Mouse (Mus musculus): ENCODE results near the gene Ttll6.
"Not testable (repeated sequence)": the region's sequence is repeated elsewhere in the genome, so short reads cannot be mapped to it uniquely, and the experiment has no call there.

Gene Ttll6

DNA sequence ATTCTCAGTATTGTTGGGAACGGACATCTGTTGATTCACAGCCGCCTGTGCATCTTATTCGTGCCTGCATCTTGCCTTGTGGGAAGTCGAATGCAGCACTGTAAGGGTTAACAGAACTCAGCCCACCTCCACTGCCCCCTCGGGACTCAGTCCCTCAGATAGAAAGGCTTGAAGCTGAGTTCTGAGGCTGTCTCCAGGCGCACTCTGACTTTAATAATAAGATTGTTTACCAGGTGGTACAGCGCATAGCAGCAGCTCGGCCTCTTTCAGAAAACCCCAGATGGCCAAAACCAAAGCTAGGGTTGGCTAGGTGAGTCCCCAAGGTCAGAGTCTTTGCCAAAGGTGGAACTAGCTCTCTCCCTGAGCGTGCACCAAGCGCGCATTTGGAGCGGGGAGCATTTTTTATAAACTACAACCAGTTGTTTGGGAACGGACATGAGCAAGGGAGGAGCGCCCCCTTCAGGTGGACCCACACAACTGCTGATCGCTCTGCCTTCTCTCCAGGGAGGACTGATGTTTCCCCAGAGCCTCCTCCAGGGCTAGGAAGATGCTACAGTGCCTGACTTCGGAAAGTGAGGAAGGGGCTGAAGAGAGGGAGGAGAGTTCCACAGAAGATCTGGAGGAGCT, at the start of gene Ttll6:
TSS of gene Ttll6 (plus strand) at position 548 of the 627 bp plus-strand sequence.
- Histone ChIP-seq H3K27me3 (ENCODE audit: control insufficient read depth, insufficient read depth, low read length, poor library complexity, severe bottlenecking) (no peaks in the 10 kb centered on the region), H3K36me3 (ENCODE audit: control insufficient read depth, insufficient read depth, low read length, poor library complexity, severe bottlenecking) (no peaks in the 10 kb centered on the region)
- peak; percentile 45 for DNase-seq (ENCODE audit: low read depth, low spot score)

- no peaks in the 10 kb centered on the region for H3K36me3 ChIP-seq (ENCODE audit: control insufficient read depth, insufficient read depth, low read length, poor library complexity, severe bottlenecking)
- no peak for DNase-seq (ENCODE audit: low read depth, low spot score)
Observed at GRCm38 (mm10) chr11:96087981-96088380, 45.6 kb upstream of the Ttll6 start.

DNA sequence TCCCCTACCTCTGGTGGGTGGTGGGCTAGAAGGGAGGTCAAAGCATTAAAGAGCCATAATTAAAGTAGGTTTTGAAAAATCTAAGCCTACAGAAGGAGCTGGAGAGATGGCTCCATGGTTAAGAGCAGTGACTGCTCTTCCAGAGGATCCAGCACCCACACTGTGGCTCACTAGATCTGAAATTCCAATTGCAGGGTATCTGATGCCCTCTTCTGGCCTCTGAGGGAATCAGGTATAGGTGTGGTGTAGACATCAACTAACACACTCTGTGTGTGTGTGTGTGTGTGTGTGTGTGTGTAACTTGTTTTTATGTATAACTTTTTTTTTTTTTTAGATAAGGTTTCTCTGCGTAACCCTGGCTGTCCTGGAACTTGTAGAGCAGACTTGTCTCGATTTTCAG, 42.5 kb upstream of the Ttll6 start:
- no peaks in the 10 kb centered on the region; the same call in 1 of the 2 replicates for H3K27me3 ChIP-seq (ENCODE audit: control insufficient read depth, insufficient read depth, low read length, poor library complexity, severe bottlenecking)
- peak; percentile 51 for DNase-seq (ENCODE audit: low read depth, low spot score)

More at GRCm38 (mm10) chr11:96087981-96088380, 45.6 kb upstream of the Ttll6 start:
- no peaks in the 10 kb centered on the region; the same call in 1 of the 2 replicates for H3K27me3 ChIP-seq (ENCODE audit: control insufficient read depth, insufficient read depth, low read length, poor library complexity, severe bottlenecking)

GRCm38 (mm10) chr11:96092674-96093291, 40.8 kb upstream of the Ttll6 start:
- H3K36me3 ChIP-seq (ENCODE audit: control insufficient read depth, insufficient read depth, low read length, poor library complexity, severe bottlenecking), result no peaks in the 10 kb centered on the region
- no peak for DNase-seq (ENCODE audit: low read depth, low spot score)
- no peaks in the 10 kb centered on the region; the same call in 1 of the 2 replicates for H3K27me3 ChIP-seq (ENCODE audit: control insufficient read depth, insufficient read depth, low read length, poor library complexity, severe bottlenecking)

More for the DNA sequence above, 42.5 kb upstream of the Ttll6 start:
- no peaks in the 10 kb centered on the region for H3K36me3 ChIP-seq (ENCODE audit: control insufficient read depth, insufficient read depth, low read length, poor library complexity, severe bottlenecking)

GRCm38 (mm10) chr11:96093361-96093760, 40.2 kb upstream of the Ttll6 start:
- H3K27me3 ChIP-seq (ENCODE audit: control insufficient read depth, insufficient read depth, low read length, poor library complexity, severe bottlenecking), result no peaks in the 10 kb centered on the region; the same call in 1 of the 2 replicates
- DNase-seq (ENCODE audit: low read depth, low spot score), result peak; percentile 61
- no peaks in the 10 kb centered on the region for H3K36me3 ChIP-seq (ENCODE audit: control insufficient read depth, insufficient read depth, low read length, poor library complexity, severe bottlenecking)

GRCm38 (mm10) chr11:96108376-96108775, 25.2 kb upstream of the Ttll6 start:
- no peak for DNase-seq (ENCODE audit: low read depth, low spot score)
- Histone ChIP-seq H3K36me3 (ENCODE audit: control insufficient read depth, insufficient read depth, low read length, poor library complexity, severe bottlenecking) (no peaks in the 10 kb centered on the region), H3K27me3 (ENCODE audit: control insufficient read depth, insufficient read depth, low read length, poor library complexity, severe bottlenecking) (no peaks in the 10 kb centered on the region; the same call in 1 of the 2 replicates)

- not testable (repeated sequence) for DNase-seq (ENCODE audit: low read depth, low spot score); H3K27me3 ChIP-seq (ENCODE audit: control insufficient read depth, insufficient read depth, low read length, poor library complexity, severe bottlenecking); H3K36me3 ChIP-seq (ENCODE audit: control insufficient read depth, insufficient read depth, low read length, poor library complexity, severe bottlenecking)
Observed at GRCm38 (mm10) chr11:96110950-96111349, 22.6 kb upstream of the Ttll6 start.

GRCm38 (mm10) chr11:96111751-96112150, 21.8 kb upstream of the Ttll6 start, which contains the start of gene Calcoco2:
Gene Calcoco2, minus strand, starts transcription at chr11:96111964.
- no peaks in the 10 kb centered on the region; the same call in 1 of the 2 replicates for H3K27me3 ChIP-seq (ENCODE audit: control insufficient read depth, insufficient read depth, low read length, poor library complexity, severe bottlenecking)
- no peaks in the 10 kb centered on the region for H3K36me3 ChIP-seq (ENCODE audit: control insufficient read depth, insufficient read depth, low read length, poor library complexity, severe bottlenecking)
- DNase-seq (ENCODE audit: low read depth, low spot score), result no peak

- H3K27me3 ChIP-seq (ENCODE audit: control insufficient read depth, insufficient read depth, low read length, poor library complexity, severe bottlenecking), result no peaks in the 10 kb centered on the region; the same call in 1 of the 2 replicates
- H3K36me3 ChIP-seq (ENCODE audit: control insufficient read depth, insufficient read depth, low read length, poor library complexity, severe bottlenecking), result no peaks in the 10 kb centered on the region
- DNase-seq (ENCODE audit: low read depth, low spot score), result no peak
Observed at GRCm38 (mm10) chr11:96114077-96114476, 19.5 kb upstream of the Ttll6 start.

GRCm38 (mm10) chr11:96115416-96115815, 18.2 kb upstream of the Ttll6 start:
- H3K27me3 ChIP-seq (ENCODE audit: control insufficient read depth, insufficient read depth, low read length, poor library complexity, severe bottlenecking), result no peaks in the 10 kb centered on the region; the same call in 1 of the 2 replicates
- H3K36me3 ChIP-seq (ENCODE audit: control insufficient read depth, insufficient read depth, low read length, poor library complexity, severe bottlenecking), result no peaks in the 10 kb centered on the region
- no peak for DNase-seq (ENCODE audit: low read depth, low spot score)

- DNase-seq (ENCODE audit: low read depth, low spot score), result no peak
- H3K36me3 ChIP-seq (ENCODE audit: control insufficient read depth, insufficient read depth, low read length, poor library complexity, severe bottlenecking), result no peaks in the 10 kb centered on the region
- no peaks in the 10 kb centered on the region; the same call in 1 of the 2 replicates for H3K27me3 ChIP-seq (ENCODE audit: control insufficient read depth, insufficient read depth, low read length, poor library complexity, severe bottlenecking)
Observed at GRCm38 (mm10) chr11:96116116-96116515, 17.5 kb upstream of the Ttll6 start.

GRCm38 (mm10) chr11:96116925-96117324, 16.7 kb upstream of the Ttll6 start:
- H3K27me3 ChIP-seq (ENCODE audit: control insufficient read depth, insufficient read depth, low read length, poor library complexity, severe bottlenecking); H3K36me3 ChIP-seq (ENCODE audit: control insufficient read depth, insufficient read depth, low read length, poor library complexity, severe bottlenecking); DNase-seq (ENCODE audit: low read depth, low spot score): not testable (repeated sequence)

- Histone ChIP-seq H3K36me3 (ENCODE audit: control insufficient read depth, insufficient read depth, low read length, poor library complexity, severe bottlenecking) (no peaks in the 10 kb centered on the region), H3K27me3 (ENCODE audit: control insufficient read depth, insufficient read depth, low read length, poor library complexity, severe bottlenecking) (no peaks in the 10 kb centered on the region; the same call in 1 of the 2 replicates)
- no peak for DNase-seq (ENCODE audit: low read depth, low spot score)
Observed at GRCm38 (mm10) chr11:96119401-96119800, 14.2 kb upstream of the Ttll6 start.

DNA sequence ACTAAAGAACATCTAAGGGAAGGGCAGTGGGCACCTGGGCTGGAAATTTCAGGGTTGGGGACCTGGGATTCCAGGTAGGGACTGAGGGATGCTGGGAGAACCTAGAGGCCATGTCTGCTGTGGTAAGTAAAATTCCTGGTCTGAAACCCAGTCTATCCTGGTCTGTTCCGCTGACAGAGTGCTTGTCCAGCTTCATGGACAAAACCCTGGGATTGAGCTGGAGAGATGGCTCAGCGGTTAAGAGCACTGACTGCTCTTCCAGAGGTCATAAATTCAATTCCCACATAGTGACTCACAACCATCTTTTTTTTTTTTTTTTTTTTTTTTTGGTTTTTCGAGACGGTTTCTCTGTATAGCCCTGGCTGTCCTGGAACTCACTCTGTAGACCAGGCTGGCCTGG, 10.8 kb upstream of the Ttll6 start:
- not testable (repeated sequence) for DNase-seq (ENCODE audit: low read depth, low spot score); H3K36me3 ChIP-seq (ENCODE audit: control insufficient read depth, insufficient read depth, low read length, poor library complexity, severe bottlenecking); H3K27me3 ChIP-seq (ENCODE audit: control insufficient read depth, insufficient read depth, low read length, poor library complexity, severe bottlenecking)
